Mouse (Mus musculus): ENCODE results near the gene Fut1.

Fut1 gene

DNA sequence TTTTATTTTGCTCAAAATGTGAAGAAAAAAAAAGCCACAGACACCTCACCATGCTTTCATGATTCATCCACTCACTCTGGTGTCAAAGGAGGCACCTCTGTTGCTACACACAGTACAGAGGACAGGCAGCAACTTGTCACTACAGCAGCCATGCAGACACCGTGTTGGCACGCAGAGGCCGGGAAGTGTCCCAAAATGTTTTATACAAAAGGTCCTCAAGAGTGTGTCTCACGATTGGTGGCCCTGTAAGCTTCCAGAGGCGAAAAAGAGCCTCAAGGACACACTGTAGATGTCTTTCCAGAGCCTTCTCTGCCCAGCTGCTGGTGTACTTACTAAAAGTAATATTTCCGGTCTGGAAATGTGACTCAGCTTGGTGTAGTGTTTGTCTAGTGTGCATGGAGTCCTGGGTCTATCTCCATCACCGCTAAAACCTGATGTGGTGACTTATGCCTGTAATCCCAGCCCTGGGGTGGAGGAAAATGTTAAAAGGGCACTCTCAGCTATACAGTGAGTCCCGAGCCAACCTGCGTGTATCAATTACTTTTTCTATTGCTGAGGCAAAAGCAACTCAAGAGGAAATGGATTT lies 11.3 kb upstream of the Fut1 start:
- no peak for DNase-seq

DNA sequence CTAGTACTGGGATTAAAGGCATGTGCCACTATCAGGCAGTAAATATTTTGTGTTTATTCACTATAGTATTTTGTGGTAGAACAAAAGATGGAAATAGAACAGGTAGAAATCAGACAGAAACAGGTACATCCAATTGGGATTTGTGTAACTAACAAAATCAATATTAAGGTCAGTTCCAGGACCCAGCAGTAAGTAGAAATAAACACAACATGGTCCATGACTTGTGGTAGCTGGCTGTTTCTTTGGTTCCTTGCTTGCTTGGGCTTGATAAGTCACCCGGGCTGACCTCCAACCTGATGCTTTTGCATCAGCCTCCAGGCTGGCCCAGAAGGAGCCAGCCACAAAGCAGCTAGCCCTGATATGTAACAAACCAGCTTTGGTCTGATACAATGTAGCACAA lies 7.6 kb upstream of the Fut1 start:
- DNase-seq = no peak

DNA sequence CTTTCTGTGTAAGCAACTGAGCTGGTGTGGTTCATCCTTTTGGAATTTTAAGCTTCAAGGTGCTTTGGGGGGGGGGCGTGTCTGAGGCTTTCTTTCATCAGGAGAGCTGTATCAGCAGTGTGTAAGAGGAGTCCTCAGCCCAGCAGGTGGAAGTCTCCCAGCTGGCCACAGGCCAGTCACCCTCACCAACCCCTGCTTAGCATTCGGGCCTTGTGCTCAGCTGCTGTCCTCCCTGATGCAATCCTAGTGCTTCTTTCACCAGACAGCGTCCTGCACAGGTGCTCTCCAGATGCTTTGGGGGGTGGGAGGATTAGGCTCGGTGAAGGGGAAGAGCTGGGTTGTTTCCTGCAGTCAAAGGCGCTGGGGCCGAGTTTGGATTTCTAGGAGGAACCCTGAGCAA lies 812 bp upstream of the Fut1 start:
- DNase-seq = peak; percentile 34

DNA sequence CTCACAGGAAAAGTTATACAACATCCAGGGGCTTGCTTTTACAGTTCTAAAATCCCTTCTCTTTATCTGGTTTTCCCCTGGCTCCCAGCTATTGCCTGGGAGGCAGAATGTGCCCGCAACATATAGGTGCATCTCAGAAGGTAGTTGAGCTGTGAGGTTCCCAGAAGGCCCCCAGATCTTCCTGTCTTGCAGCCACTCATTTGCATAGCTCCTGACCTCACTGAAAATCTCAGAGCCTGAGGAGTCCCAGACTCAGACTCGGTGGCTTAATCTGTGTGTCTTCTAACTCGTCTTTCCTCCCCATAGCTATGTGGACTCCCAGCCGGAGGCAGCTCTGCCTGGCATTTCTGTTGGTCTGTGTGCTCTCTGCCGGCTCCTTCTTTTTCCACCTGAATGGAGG lies 1.2 kb downstream of the Fut1 start:
- no peak for DNase-seq

DNA sequence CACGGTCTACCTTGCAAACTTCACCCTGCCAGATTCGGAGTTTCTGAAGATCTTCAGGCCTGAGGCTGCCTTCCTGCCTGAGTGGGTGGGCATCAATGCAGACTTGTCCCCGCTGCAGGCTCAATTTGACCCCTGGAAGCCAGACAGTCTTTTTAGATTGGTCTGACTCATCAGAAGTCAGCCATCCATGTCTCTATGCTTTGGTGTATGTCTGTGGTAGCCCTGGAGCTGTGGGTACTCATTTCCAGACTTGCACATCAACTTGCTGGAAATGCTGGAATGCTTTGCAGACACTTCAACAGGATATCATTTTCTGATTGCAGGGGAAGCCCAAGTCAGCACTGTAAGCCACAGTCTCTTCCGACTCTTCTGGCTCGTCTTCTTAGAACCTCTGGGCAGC lies 2.5 kb downstream of the Fut1 start:
- no peak for DNase-seq

DNA sequence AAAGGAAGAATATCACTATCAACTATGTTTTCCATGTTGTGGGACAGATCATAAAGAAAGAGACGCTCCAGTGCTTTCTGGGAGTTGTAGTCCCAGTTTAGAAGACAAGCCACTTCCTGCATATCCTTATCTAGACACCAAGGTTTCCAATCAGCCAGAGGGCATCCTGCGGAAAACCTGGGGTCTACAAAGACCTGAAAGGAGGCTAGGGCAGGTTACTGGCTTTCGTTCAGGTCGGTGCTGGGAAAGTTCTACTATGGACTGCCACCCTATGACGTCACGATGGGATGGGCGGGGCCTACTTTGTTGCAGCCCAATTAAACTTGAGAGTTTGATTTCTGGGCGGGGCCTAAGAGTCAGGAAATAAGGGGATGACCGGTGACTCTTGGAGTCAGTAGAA lies 4.4 kb downstream of the Fut1 start, which contains the start of gene Izumo1:
Izumo1 (plus strand) TSS at position 369 of the 400 bp plus-strand sequence.
- no peak for DNase-seq

DNA sequence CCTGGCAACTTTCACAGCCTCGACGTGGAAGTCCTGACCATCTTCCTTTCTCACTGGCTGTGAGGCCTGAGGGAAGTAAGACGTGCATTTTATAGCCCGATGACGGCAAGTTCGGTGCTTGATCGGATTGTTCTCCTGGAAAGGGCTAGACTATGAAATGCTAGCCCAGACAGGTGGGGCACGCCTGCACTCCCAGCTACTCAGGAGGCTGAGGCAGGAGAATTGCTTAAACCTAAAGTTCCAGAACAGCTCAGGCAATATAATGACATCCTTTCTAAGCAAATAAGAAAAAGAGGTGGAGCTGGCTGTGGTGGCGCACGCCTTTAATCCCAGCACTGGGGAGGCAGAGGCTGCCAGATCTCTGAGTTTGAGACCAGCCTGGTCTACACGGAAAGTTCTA lies 6.4 kb downstream of the Fut1 start:
- no peak for DNase-seq

DNA sequence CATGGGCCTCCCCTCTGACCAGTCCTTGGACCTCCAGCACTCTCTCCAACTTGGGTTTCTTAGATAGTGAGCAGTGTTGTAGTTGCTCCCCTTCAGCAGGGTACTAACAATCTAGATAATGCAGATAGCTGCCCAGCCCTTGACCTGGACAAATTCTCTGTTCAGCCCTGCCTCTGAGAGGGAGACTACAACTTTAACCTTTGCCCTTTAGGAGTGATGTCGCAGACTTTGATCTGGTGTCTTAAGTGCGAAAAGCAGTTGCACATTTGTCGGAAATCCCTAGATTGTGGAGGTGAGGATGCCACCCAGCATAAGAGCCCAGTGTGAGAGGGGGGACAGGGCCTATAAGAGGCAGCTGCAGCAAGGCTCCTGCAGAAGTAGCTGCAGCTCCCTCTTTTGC lies 7.6 kb downstream of the Fut1 start:
- DNase-seq = no peak

DNA sequence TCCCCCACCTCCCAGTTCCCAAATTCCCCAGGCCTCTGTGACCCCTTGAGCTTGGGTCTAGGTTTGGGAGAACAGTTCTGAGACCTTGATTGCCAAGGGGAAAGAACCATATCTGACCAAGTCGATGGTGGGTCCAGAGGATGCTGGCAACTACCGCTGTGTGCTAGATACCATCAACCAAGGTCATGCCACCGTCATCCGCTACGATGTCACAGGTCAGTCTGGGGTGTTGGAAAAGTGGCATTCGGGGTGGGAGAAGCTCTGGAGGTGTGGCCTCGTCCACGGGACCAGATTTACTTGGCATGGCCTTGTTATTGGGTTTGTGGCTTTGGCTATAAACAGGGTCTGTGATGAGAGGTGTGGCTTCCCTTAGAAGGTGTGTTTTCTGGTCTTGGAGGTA lies 8.4 kb downstream of the Fut1 start:
- no peak for DNase-seq

DNA sequence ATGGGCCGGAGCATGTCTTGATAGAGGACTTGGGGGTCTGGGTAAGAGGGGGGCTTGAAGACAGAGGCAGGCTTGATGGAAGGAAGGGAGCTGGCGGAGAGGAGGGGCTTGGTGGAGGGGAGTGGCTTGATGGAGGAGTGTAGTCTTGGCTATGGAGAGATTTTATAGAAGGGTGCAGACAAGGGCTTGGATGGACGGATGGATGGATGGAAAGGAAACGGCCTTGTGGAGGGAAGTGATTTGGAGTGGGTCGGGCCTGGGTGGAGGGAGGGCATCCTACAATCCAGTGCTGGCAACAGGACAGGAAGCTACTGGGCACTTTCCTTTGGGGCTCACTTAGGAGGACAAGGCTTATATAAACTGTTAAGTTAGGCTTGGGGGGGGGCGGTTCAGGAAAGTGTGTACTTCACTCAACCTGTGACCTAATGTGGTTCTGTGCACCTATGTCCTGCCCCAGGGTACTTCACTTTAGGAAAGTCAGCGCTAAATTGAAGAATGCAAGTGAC lies 9.5 kb downstream of the Fut1 start:
- no peak for DNase-seq

DNA sequence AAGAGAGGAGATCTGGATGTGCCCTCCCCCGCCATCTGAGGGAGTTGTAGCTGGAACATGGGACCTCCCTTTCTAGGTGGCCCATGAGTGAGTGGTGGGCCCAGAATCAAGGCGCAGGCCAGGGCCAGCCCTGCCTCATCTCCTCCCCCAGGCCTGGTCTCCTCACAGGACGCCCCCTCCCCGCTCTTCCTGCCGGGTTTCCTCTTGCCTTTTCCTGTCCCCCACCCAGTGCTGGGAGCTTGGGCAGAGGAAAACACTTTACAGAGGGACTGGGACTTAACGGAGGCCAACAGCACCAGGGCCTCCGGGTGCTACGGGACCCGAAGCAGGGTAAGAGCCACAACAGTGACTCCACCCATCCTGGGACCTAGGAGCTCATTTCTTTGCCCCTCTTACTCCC lies 10.2 kb downstream of the Fut1 start, which contains the start of gene Rasip1:
Rasip1 (plus strand) TSS at position 228 of the 400 bp plus-strand sequence.
- DNase-seq = peak; percentile 78

DNA sequence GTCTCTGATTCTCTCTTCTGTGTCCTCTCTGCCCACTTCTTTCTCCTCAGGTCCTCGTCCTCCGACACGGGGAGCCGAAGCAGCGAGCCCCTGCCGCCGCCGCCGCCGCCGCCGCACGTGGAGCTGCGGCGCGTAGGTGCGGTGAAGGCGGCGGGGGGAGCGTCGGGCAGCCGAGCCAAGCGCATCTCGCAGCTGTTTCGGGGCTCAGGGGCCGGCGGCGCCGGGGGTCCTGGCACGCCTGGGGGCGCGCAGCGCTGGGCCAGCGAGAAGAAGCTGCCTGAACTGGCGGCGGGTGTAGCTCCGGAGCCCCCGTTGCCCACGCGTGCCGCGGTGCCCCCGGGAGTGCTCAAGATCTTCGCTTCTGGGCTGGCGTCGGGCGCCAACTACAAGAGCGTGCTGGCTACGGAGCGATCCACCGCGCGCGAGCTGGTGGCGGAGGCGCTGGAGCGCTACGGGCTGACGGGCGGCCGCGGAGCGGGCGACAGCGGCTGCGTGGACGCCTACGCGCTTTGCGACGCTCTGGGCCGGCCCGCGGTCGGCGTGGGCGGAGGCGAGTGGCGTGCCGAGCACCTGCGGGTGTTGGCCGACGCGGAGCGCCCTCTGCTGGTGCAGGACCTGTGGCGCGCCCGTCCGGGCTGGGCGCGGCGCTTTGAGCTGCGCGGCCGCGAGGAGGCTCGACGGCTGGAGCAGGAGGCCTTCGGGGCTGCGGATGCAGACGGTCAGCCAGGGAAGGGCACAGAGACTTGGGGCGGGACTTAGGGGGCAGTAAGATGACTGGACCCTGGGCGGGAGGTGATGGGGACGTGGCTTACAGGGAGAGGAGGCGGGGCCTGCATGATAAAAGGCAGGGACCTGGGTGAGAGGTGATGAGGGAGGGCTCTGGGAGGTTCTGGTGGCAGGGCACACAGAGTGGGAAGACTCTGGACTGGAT lies 11.5 kb downstream of the Fut1 start:
- peak; percentile 93 for DNase-seq

DNA sequence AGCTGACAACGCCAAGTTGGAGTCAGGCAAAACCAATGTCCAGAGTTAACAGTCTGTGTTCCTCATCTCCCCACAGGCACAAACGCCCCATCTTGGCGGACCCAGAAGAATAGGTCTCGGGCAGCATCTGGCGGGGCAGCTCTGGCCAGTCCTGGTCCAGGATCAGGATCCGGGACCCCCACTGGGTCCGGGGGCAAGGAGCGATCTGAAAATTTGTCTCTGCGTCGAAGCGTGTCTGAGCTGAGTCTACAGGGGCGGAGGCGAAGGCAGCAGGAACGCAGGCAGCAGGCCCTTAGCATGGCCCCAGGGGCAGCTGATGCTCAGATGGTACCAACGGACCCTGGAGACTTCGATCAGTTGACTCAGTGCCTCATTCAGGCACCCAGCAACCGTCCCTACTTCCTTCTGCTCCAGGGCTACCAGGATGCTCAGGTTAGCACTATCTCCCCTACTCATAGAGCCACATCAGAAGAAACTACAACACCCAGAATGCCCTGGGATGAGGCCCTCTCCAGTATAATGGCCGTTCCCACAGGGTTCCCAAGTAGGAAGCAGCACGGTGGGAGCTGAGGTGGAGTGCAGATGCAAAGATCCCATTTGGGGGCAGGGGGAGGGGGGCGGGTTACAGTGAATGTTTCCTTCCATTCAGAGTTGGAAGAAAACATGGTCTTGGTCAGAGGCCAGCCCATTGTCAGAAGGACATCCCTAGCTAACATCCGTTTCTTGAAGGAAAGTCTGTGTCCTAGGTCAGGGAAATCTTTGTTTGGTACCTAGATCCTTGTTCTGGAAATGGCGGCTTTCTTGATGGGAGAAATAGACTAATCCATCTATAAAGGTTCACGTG lies 13.2 kb downstream of the Fut1 start:
- no peak for DNase-seq

DNA sequence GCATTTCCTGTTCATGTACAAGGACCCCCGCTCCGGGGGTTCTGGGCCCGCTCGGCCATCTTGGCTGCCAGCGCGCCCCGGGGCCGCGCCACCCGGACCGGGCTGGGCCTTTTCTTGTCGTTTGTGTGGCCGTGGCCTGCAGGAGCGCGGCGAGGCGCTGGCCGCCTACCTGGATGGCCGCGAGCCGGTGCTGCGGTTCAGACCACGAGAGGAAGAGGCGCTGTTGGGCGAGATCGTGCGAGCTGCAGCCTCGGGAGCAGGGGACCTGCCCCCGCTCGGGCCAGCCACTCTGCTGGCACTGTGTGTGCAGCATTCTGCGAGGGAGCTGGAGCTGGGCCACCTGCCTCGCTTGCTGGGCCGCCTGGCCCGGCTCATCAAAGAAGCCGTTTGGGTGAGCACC lies 15.4 kb downstream of the Fut1 start:
- peak; percentile 54 for DNase-seq

DNA sequence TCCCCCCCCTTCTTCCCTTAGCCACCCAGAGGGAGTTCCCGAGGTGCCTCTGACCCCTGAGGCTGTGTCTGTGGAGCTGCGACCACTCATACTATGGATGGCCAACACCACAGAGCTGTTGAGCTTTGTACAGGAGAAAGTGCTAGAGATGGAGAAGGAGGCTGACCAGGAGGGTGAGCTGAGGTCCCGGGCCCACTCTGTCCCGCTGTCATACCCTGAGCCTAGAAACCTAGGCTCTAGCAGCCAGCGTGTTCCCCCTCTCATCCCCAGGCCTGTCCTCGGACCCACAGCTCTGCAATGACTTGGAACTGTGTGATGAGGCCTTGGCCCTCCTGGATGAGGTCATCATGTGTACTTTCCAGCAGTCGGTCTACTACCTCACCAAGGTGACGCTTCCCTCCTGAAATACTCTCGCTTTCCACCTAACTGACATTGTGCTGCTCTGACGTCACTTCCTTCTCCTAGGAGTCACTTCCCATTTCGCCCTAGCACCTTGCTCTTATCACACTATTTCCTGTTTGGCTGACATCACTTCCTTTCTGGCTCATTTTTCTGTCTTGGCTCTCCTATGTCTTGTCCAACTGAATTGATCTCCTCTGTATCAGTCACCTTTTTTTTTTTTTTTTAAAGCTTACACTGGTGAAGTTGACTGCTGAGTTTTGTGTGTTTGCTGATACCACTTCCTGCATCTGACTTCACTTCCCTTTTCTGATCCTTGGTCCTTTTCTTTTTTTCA lies 18.0 kb downstream of the Fut1 start:
- DNase-seq = peak; percentile 50

DNA sequence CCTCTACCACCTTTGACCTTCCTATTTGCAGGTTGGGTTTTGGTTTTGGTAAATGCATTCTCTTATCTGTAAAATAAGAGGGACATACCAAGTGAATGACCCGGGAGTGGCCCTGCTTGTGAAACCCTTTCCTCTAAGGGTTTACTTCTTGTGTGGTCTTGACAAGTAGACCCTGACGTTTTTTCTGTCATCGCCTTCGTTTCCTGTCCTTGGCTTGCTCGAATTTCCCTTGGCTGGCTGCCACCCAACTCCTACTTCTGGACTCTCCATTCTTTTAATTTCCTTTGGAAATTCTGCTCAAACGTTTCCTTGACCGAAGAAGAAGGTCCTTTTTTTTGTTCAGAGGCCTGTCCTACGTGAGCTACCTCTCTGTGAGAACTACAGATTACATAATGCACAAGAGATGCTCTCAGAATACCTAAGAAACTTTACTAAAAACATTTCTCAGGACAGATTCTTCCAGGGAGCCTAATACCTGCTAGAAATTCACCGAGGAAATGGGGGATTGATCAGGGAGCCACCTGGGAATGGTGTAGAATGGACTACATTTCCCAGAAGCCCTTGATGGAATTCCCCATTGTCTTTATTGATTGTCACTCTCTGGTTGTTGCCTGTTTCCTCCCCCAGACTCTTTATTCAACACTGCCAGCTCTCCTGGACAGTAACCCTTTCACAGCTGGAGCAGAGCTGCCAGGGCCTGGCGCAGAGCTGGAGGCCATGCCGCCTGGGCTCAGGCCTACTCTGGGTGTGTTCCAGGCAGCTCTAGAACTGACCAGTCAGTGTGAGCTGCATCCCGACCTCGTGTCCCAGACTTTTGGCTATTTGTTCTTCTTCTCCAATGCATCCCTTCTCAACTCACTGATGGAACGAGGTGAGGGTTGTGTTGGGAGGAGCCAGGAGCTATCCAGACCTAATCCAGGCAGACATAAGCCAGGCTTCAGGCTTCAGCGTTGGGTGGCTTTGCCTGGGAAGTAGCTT lies 18.9 kb downstream of the Fut1 start:
- peak; percentile 82 for DNase-seq

DNA sequence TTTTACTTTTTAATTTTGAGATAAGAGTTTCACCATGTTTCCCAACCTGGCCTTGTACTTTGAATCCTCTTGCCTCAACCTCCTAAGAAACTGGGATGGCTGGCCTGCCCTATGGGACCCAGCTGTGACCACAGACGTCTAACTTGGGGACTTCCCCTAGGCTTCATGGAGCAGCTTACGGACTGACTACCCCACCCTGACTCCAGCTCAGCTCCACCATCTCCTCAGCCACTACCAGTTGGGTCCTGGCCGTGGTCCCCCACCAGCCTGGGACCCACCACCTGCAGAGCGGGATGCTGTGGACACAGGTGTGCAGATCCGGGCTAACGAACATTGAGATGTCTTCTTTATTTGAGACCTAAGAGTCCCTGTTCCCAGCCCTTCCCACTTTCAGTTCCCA lies 20.6 kb downstream of the Fut1 start:
- DNase-seq = no peak

DNA sequence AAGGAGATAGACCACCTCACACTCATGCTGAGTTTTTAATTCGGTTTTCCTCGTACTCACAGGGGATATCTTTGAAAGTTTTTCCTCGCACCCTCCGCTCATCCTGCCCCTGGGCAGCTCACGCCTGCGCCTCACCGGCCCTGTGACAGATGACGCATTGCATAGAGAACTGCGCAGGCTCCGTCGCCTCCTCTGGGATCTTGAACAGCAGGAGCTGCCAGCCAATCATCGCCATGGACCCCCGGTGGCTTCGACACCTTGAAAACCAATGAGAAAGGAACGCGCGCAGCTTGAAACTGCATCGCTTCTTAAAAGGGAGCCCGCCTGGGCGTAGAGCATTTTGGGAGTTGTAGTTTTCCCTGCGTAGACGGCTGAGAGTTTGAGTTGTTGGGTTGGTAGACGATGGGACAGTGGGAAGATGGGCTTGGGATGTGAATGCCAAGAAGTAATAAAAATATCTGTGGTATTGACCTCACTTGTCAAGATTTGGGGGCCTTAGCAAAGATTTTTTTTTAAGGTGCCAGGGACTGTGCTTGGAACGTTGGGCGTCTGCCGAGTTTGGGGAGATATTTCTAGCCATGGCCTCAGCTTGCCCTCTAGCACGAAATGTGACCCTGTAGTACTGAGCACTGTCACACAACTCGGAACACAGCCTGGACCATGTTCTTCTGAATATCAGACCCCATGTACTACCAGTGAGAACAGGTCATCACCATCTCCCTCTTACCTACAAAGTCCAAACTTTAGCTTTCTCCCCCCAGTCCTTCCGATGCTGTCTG lies 21.7 kb downstream of the Fut1 start:
- DNase-seq = peak; percentile 95

DNA sequence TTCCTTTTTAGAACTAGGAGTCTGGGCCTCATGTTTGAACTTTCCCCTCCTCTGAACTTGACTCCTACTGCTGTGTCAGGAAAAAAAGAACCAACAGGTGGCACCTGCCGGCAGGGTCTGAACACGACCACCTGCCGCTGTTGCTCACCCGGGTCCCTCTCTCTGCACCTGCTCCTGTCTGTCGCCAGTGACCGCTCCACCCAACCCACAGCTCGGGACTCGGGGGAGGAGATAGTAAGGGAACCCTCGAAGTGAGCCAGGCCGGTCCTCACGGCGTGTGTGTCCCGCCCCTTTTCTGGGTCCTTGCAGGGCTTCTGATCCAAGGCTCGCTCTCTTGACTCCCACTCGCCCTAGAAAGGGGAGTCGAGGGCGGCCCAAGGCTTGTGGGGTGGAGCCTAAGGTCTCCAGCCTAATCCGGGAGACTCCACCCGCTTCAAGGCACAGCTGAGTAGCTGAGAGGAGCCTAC lies 22.5 kb downstream of the Fut1 start, which contains the start of gene Mamstr:
Mamstr (plus strand) TSS at position 417 of the 467 bp plus-strand sequence.
- DNase-seq = peak; percentile 20

Measured in kidney, postnatal 14 days (tissue).